Mouse (Mus musculus) forebrain, embryonic 13.5 days (tissue): ENCODE measurements around the gene Slc29a1. TPM values are rescaled to one million over a fixed set of nuclear protein-coding genes. Genes with fewer than 3 reads are reported as not detected.
"Not testable (repeated sequence)": the region's sequence is repeated elsewhere in the genome, so short reads cannot be mapped to it uniquely, and the experiment has no call there.

ENCODE experiments used
- ATAC-seq: fragments of 200-750 bp; cut with Nextera tagmentation; 2 replicates; pipeline ENCODE4 v1.8.0; 2017
- H3K27ac ChIP-seq: fragments of 300-500 bp; sonication (generic); 2 replicates; pipeline ENCODE4 v1.5.1; 2015; ENCODE audit warnings: inconsistent platforms, mild to moderate bottlenecking, moderate library complexity
- H3K27me3 ChIP-seq: fragments of 300-500 bp; sonication (generic); 2 replicates; pipeline ENCODE4 v1.6.1; 2015; ENCODE audit warnings: mild to moderate bottlenecking, inconsistent platforms
- H3K36me3 ChIP-seq: fragments of 300-500 bp; sonication (generic); 2 replicates; pipeline ENCODE4 v1.6.1; 2015; ENCODE audit warnings: mild to moderate bottlenecking, inconsistent platforms; ENCODE audit not compliant: poor library complexity, severe bottlenecking
- H3K4me1 ChIP-seq: fragments of 300-500 bp; sonication (generic); 2 replicates; pipeline ENCODE4 v1.6.1; 2015; ENCODE audit warnings: inconsistent platforms
- H3K4me2 ChIP-seq: fragments of 300-500 bp; sonication (generic); 2 replicates; pipeline ENCODE4 v1.6.1; 2015; ENCODE audit warnings: inconsistent platforms, mild to moderate bottlenecking, moderate library complexity
- H3K4me3 ChIP-seq: fragments of 300-500 bp; sonication (generic); 2 replicates; pipeline ENCODE4 v1.5.1; 2015; ENCODE audit warnings: mild to moderate bottlenecking, inconsistent platforms
- H3K9ac ChIP-seq: fragments of 300-500 bp; sonication (generic); 2 replicates; pipeline ENCODE4 v1.6.1; 2015; ENCODE audit warnings: mild to moderate bottlenecking, inconsistent platforms
- H3K9me3 ChIP-seq: fragments of 300-500 bp; sonication (generic); replicated peaks from 2 replicates; pipeline ENCODE4 v1.6.1; 2016; ENCODE audit warnings: inconsistent platforms
- WGBS: fragments of 180-500 bp; shearing (Covaris S2); methylation state at CpG from one replicate; pipeline ENCODE4 v1.1.7; 2015; 5-methylcytosine and 5-hydroxymethylcytosine counted together
- polyA plus RNA-seq: library from polyadenylated mRNA; unstranded; fragments of >200 nt; fragmentation: Nextera tagmentation; extraction: Ambion mirVana; gene quantifications from 2 replicates; pipeline ENCODE4 v1.2.1, GENCODE M21; 2015

Slc29a1 gene
- polyA plus RNA-seq, 1 experiment from 2014 or later = 47.2 TPM

DNA sequence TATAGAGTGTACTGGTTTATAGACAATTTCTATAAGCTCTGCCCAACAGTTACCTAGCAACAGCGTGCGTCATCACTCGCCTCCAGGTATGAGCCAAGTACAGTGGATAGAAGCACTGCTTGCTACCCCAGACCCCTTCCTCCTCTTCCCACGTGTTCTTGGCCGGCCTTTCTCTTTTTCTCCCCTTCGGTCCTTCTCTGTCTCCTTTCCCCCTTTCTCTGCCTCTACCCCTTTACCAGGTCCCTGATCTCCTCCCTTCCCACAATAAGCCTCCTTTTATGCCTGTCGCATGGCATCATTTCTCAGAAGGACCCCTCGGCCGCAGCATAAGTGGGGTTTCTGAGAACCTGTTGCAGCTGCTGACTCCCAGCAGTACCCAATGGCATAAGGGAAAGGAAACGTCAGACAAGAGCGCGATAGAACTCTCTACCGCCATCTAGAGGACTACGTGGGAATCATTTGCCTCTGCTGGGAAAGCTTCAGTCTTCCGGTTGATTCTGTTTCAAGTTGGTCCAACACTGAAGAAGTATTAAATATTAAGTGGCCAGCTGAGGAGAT, 27.2 kb upstream of the Slc29a1 start:
- H3K4me1 ChIP-seq = peaks cover 17% of the 10 kb centered on the region
- H3K27me3 ChIP-seq = peaks cover 6% of the 10 kb centered on the region; the same call in 1 of the 2 replicates
- no peaks in the 10 kb centered on the region for H3K9me3 ChIP-seq
- no peak overlapping the region for H3K4me3 ChIP-seq
- H3K36me3 ChIP-seq = no peaks in the 10 kb centered on the region
- WGBS = 21% methylated on average over 15 of the region's 15 CpGs
- no peak for ATAC-seq
- no peak overlapping the region for H3K27ac ChIP-seq
- H3K9ac ChIP-seq = no peak overlapping the region
- H3K4me2 ChIP-seq = peak overlapping the region; percentile 39

GRCm38 (mm10) chr17:45623425-45623824, 24.0 kb upstream of the Slc29a1 start:
- not testable (repeated sequence) for H3K36me3 ChIP-seq, H3K27me3 ChIP-seq, H3K4me1 ChIP-seq, H3K4me3 ChIP-seq, H3K9me3 ChIP-seq, ATAC-seq, H3K27ac ChIP-seq, H3K9ac ChIP-seq, H3K4me2 ChIP-seq
- 90% methylated on average over 8 of the region's 8 CpGs for WGBS

DNA sequence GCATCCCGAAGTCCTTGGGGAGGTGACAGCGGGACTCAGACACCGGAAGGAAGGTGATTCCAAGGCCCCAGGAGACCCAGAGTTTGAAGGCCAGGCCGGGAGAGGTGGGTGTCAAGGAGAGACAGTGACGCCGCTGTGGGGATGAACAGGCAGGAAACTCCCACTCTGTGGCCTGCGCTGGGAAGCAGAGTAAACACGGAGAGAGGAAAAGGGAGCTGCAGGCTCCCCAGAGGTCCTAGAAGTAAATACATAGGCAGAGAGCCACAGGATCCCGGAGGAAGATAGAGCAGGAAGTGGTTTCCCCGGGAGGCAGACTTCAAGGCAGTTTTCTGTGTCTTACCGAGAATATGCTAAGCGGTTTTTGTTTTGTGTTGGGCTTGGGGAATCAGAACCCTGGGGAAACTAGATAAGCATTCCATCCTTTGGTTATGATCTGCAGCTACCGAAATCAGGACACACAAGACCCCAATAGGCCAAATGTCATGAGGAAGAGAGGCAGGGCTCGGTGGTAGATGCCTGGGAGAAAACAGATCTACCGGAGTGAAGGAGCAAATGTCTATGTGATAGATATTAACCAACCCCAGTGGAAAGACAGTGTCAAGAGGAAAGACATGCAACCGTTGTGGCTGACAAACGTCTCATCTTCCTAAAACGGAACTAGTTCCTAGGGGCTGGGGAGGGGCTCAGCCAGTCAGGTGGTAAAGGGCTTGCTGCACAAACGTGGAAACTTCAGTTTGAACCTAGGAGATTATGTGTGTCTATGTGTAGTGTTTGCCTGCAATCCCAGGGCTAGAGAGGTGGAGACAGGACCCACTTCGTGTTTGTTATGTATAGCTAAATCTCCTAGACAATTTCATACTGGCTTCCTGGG, 20.2 kb upstream of the Slc29a1 start:
- Histone ChIP-seq H3K9ac (peak overlapping the region; percentile 16; the same call in 1 of the 2 replicates), H3K36me3 (no peaks in the 10 kb centered on the region), H3K4me3 (no peak overlapping the region), H3K4me1 (peaks cover 6% of the 10 kb centered on the region; the same call in 1 of the 2 replicates), H3K27ac (no peak overlapping the region; the same call in 1 of the 2 replicates), H3K4me2 (peak overlapping the region; percentile 28), H3K9me3 (no peaks in the 10 kb centered on the region), H3K27me3 (no peaks in the 10 kb centered on the region)
- WGBS = 44% methylated on average over 20 of the region's 20 CpGs
- no peak for ATAC-seq

- no peaks in the 10 kb centered on the region for H3K27me3 ChIP-seq
- ATAC-seq = no peak
- H3K9ac ChIP-seq = peak overlapping the region; percentile 16; the same call in 1 of the 2 replicates
- WGBS = 15% methylated on average over 8 of the region's 8 CpGs
- H3K4me1 ChIP-seq = peaks cover 6% of the 10 kb centered on the region; the same call in 1 of the 2 replicates
- no peaks in the 10 kb centered on the region for H3K9me3 ChIP-seq
- H3K27ac ChIP-seq = no peak overlapping the region
- no peaks in the 10 kb centered on the region for H3K36me3 ChIP-seq
- H3K4me3 ChIP-seq = no peak overlapping the region
- H3K4me2 ChIP-seq = peak overlapping the region; percentile 28
These were observed 19.6 kb upstream of the Slc29a1 start for GRCm38 (mm10) chr17:45618941-45619385.

- peaks cover 6% of the 10 kb centered on the region; the same call in 1 of the 2 replicates for H3K4me1 ChIP-seq
- no peak overlapping the region for H3K4me2 ChIP-seq
- H3K36me3 ChIP-seq = no peaks in the 10 kb centered on the region
- H3K27me3 ChIP-seq = no peaks in the 10 kb centered on the region
- no peaks in the 10 kb centered on the region for H3K9me3 ChIP-seq
- no peak overlapping the region for H3K9ac ChIP-seq
- no peak overlapping the region for H3K4me3 ChIP-seq
- WGBS = 90% methylated on average over 6 of the region's 6 CpGs
- no peak overlapping the region for H3K27ac ChIP-seq
- no peak for ATAC-seq
These were observed 18.2 kb upstream of the Slc29a1 start for GRCm38 (mm10) chr17:45617655-45618054.

DNA sequence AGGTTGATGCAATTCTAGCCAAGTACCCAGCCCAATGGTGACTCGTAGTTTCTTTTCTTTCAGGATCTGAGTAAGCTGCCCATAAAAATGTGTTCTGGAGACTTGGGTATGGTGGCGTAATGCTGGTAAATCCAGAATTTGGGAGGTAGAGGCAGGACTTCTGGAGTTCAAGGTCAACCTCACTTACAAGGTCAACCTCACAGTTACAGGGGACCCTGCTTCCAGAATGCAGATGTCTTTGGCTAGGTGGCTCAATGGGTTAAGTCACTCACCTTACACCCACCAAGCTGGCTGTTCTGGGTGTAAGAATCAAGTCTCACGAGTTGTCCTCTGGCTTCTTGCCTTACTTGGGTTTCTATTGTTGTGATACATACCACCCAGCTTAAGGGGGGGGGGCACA, 17.3 kb upstream of the Slc29a1 start:
- H3K4me3 ChIP-seq = no peak overlapping the region
- ATAC-seq = no peak
- no peak overlapping the region for H3K4me2 ChIP-seq
- no peaks in the 10 kb centered on the region for H3K9me3 ChIP-seq
- 84% methylated on average over 3 of the region's 3 CpGs for WGBS
- H3K27ac ChIP-seq = no peak overlapping the region
- H3K9ac ChIP-seq = no peak overlapping the region
- H3K4me1 ChIP-seq = peaks cover 6% of the 10 kb centered on the region; the same call in 1 of the 2 replicates
- H3K36me3 ChIP-seq = no peaks in the 10 kb centered on the region
- no peaks in the 10 kb centered on the region for H3K27me3 ChIP-seq

GRCm38 (mm10) chr17:45616046-45616650, 16.7 kb upstream of the Slc29a1 start:
- H3K9ac ChIP-seq = no peak overlapping the region

GRCm38 (mm10) chr17:45612921-45613320, 13.5 kb upstream of the Slc29a1 start:
- Histone ChIP-seq H3K4me1 (no peaks in the 10 kb centered on the region), H3K4me2 (no peak overlapping the region), H3K4me3 (no peak overlapping the region), H3K27ac (no peak overlapping the region), H3K9ac (no peak overlapping the region), H3K27me3 (no peaks in the 10 kb centered on the region), H3K9me3 (no peaks in the 10 kb centered on the region), H3K36me3 (no peaks in the 10 kb centered on the region)
- 90% methylated on average over 7 of the region's 7 CpGs for WGBS
- ATAC-seq = no peak

More at GRCm38 (mm10) chr17:45616046-45616650, 16.7 kb upstream of the Slc29a1 start:
- H3K4me3 ChIP-seq = no peak overlapping the region
- WGBS = 69% methylated on average over 4 of the region's 4 CpGs
- H3K4me1 ChIP-seq = peaks cover 6% of the 10 kb centered on the region; the same call in 1 of the 2 replicates
- H3K27ac ChIP-seq = no peak overlapping the region
- no peaks in the 10 kb centered on the region for H3K36me3 ChIP-seq
- no peaks in the 10 kb centered on the region for H3K27me3 ChIP-seq
- H3K4me2 ChIP-seq = no peak overlapping the region
- ATAC-seq = no peak
- H3K9me3 ChIP-seq = no peaks in the 10 kb centered on the region

DNA sequence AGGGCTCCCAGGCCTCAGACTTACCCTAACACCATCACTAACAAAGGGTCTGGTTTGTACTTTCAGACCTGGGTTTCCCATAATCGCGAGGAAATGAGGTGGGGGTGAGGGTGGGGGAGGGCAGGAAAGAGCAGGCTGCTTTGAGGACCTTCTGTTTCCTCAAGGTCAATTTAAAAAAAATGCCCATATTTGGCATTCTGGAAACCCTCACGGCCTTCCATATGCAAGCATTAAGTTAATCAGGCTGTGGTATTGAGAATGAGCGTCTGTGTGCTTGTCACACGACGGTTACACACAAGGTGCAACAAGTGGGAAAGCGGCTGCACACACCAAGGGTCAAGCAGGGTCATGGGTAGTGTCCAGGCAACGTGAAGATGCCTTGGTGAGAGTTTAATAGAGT, 12.6 kb upstream of the Slc29a1 start:
- no peak for ATAC-seq
- WGBS = 81% methylated on average over 8 of the region's 8 CpGs
- H3K27me3 ChIP-seq = no peaks in the 10 kb centered on the region
- no peak overlapping the region for H3K27ac ChIP-seq
- H3K4me1 ChIP-seq = no peaks in the 10 kb centered on the region
- no peak overlapping the region for H3K4me2 ChIP-seq
- no peak overlapping the region for H3K9ac ChIP-seq
- H3K4me3 ChIP-seq = no peak overlapping the region
- H3K9me3 ChIP-seq = no peaks in the 10 kb centered on the region; the same call in 1 of the 2 replicates
- no peaks in the 10 kb centered on the region for H3K36me3 ChIP-seq

- Histone ChIP-seq H3K4me2 (no peak overlapping the region), H3K36me3 (no peaks in the 10 kb centered on the region), H3K4me3 (no peak overlapping the region), H3K27me3 (no peaks in the 10 kb centered on the region), H3K9ac (no peak overlapping the region), H3K27ac (no peak overlapping the region), H3K4me1 (no peaks in the 10 kb centered on the region), H3K9me3 (no peaks in the 10 kb centered on the region; the same call in 1 of the 2 replicates)
- WGBS = 35% methylated on average over 5 of the region's 5 CpGs
- no peak for ATAC-seq
These were observed 10.9 kb upstream of the Slc29a1 start for GRCm38 (mm10) chr17:45610144-45610866.

DNA sequence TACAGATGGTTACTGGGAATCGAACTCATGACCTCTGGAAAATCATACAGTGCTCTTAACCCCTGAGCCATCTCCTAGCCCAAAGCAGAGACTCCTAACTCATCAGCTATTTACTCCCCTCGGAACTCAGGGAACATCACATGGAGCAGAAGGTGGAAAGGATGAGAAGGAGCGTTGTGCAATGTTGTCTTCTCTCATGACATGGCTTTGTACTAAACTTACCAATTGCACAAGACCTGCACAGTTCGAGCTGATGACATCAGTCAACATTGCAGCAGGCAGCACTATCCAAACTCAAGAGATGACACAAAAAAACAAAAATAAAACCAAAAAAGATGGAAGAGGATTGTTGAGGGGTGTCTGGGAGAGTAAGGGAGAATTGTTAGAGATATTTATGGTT, 9.0 kb upstream of the Slc29a1 start:
- H3K36me3 ChIP-seq = no peaks in the 10 kb centered on the region
- H3K4me3 ChIP-seq = no peak overlapping the region
- no peak for ATAC-seq
- WGBS = 83% methylated on average over 4 of the region's 4 CpGs
- no peak overlapping the region for H3K9ac ChIP-seq
- H3K4me1 ChIP-seq = no peaks in the 10 kb centered on the region
- H3K9me3 ChIP-seq = no peaks in the 10 kb centered on the region; the same call in 1 of the 2 replicates
- H3K27ac ChIP-seq = no peak overlapping the region
- H3K4me2 ChIP-seq = no peak overlapping the region
- H3K27me3 ChIP-seq = no peaks in the 10 kb centered on the region
